Mouse (Mus musculus) heart, postnatal 25 days (tissue): ENCODE data around the gene Trim66. TPM values are rescaled to one million over a fixed set of nuclear protein-coding genes. Genes with fewer than 3 reads are reported as not detected.
A peak's percentile ranks its signal among the peaks of the same experiment; 100 is the strongest.

Source experiments
- DNase-seq: peaks from one replicate; pipeline ENCODE4 v3.0.0; 2022; ENCODE audit warnings: low spot score
- intact Hi-C: fragments of 180-260 bp; cut with DNase I; formaldehyde crosslinking; loops from one replicate; pipeline ENCODE4 v1.15.1; 2025
- total RNA-seq, 2 experiments: library from RNA; stranded (reverse); gene quantifications; 2 replicates each; pipeline ENCODE4 v1.2.3; 2021

Trim66 gene
- total RNA-seq, 2 experiments from 2014 or later, result 0.05 to 0.06 TPM

- DNase-seq, result no peak
- intact Hi-C loops, result no loop called here
These were observed 16.0 kb upstream of the Trim66 start for GRCm38 (mm10) chr7:109523741-109524441.

DNA sequence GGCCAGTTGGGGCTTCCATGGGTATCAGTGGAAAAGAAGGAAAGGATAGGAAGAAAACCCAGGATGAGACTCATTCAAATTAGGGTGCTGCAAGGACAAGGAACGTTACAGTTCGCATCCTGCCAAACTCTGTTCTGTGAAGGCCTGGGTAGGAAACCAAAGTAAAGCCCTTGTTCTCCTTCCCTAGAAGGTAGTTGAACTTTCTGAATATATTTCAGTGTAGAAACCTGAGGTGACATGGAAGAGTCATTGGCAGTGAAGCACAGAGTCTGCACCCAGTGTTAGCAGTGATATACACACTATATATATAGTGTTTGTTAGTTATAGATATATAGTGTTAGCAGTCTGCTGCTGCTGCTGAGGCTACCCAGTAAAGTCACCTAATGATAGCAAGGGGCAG is 15.4 kb upstream of the Trim66 start:
- no peak for DNase-seq
- intact Hi-C loops, result no loop called here

GRCm38 (mm10) chr7:109522084-109522483 is 14.2 kb upstream of the Trim66 start:
- DNase-seq, result no peak
- intact Hi-C loops, result no loop called here

GRCm38 (mm10) chr7:109519936-109520335 is 12.0 kb upstream of the Trim66 start:
- intact Hi-C loops, result loop anchor here (2.0 to 5.0 kb wide), 2 partner anchors 51 to 78 kb away; no protein-coding TSS in a partner anchor
- no peak for DNase-seq

DNA sequence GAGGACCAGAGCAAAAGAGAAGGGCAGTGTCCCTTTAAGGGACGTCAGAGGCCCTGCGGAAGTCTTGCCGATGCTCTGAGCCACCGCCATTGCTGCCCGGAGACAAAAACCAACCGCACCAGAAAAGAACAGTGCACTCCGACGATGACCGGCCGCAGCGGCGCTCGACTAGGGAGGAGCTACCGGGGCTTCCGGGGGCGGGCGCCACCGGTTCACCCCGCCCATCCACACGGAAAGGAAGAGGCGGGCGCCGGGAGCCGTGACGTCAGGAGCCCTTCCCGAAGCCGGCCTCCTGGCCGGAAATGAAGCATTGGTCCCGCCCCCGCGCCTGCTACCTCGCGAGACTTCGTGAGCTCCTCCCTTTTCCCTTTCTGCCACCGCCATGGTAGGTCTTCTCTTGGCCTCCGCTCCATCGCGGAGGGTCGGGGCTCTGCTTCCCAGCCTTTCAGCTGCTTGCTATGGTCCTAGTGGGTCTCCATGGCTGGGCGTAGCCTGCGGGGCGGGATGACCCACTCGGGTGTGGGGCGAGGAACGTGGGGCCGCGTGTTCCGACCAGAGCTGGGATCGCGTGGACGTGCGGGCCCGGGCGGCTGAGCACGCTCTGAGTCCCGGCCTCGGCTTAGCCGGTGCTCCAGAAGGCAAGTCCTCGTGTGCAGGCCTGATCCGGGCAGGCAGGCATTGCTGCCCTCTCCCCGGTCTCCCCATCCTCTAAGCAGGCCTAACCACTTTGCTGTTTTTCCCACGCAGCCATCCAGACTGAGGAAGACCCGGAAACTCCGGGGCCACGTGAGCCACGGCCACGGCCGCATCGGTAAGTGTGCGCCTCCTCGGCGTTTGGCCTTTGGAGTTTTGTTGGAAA is 11.1 kb upstream of the Trim66 start, which contains the start of gene Rpl27a:
Gene Rpl27a, plus strand, starts transcription at position 310 of the 859 bp plus-strand sequence.
- DNase-seq, result peak; percentile 97
- intact Hi-C loops, result loop anchor here (2.0 to 5.0 kb wide), 2 partner anchors 50 to 77 kb away; no protein-coding TSS in a partner anchor

DNA sequence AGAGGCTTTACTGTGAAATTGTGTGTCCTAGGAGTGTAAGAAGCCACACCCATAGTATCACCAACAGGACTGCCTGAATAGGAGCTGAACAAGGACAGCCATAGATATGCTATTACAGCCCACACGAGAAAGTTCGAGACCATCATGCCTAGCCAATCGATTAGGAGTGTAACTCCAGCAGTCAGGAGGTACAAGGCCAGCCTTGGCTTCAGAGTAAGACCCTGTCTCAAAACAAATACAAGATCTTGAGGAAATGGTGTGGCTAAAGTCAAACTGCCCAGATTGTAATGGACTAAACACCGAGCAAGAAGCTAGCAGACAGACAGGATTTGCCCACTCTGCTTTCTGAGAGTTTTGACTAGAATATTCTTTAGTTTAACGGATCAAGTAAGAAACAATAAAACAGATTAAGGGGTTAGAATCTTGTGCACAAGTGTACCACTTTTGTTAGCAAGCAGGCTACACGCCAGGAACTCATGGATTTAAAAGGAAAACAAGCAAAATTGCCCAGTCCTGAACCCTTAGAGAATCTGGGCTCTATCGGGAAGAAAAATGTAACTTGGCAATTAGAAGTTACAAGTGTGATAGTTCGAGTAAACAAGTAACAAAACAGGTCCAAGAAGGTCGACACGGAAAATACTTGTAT is 10.2 kb upstream of the Trim66 start:
- DNase-seq, result no peak
- intact Hi-C loops, result loop anchor here (2.0 to 5.0 kb wide), 2 partner anchors 49 to 76 kb away; no protein-coding TSS in a partner anchor

- no peak for DNase-seq
- intact Hi-C loops, result loop anchor here (5.0 kb wide), 1 partner anchor 74 kb away; no protein-coding TSS in a partner anchor
These were observed 8.6 kb upstream of the Trim66 start for GRCm38 (mm10) chr7:109516500-109516899.

DNA sequence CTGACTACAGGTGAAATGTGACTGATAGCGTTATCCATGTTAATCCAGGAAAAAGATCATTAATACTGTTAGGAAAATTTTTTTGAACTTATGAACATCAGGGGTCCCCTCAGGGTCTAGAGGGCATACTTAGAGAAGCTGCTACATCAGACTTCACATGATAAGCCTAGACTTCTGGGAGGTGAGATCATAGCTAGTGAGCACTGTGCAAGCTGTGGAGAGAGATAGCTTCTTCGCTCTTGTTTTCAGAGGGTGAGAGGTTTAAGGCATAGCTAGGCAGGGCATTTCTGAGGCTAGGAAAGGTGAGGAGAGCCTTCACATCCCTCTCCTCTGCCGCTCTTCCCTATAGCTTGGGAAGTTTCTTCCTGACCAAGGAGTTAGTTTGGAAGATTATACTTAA is 3.9 kb upstream of the Trim66 start:
- intact Hi-C loops, result no loop called here
- no peak for DNase-seq

DNA sequence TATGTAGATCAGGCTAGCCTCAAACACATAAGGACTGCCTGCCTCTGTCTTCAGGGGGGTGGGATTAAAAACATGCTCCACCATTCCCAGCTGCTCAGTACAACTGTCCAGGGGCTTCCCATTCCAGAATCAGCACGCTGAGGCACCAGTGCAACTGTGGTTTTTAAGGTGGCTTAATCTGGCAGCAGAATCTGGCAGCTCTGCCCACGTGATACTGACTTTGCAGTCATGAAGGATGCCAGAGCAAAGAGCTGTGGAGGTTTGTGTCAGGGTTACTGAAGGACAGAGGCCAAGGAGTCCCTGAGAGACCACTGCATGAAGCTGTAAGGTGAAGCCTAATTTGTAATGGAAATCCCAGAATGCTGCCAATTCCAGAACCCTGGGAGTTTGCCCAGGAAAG is 2.9 kb upstream of the Trim66 start:
- intact Hi-C loops, result no loop called here
- DNase-seq, result no peak

GRCm38 (mm10) chr7:109507572-109507971 is 362 bp downstream of the Trim66 start:
- intact Hi-C loops, result no loop called here
- DNase-seq, result no peak

DNA sequence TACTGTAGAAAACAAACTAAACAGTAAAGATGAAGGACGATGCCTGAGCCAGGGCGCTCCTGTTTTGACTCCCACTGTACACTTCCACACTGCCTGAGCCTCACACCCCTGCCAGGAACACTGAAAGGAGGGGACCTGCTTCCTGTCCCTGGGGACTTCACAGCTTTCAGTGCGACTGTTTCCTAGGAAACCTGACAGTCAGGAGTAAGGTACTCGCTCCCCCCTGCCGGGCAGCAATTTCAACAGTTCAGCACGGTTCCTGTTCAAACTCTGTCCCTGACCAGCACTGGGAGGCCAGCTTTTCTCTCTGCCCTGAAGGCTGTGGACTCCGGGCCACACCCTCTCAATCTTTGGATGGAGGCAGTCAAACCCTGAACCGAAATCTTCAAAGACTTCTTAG is 815 bp downstream of the Trim66 start:
- intact Hi-C loops, result no loop called here
- no peak for DNase-seq

GRCm38 (mm10) chr7:109497507-109497906 is 10.4 kb downstream of the Trim66 start:
- intact Hi-C loops, result no loop called here
- no peak for DNase-seq

DNA sequence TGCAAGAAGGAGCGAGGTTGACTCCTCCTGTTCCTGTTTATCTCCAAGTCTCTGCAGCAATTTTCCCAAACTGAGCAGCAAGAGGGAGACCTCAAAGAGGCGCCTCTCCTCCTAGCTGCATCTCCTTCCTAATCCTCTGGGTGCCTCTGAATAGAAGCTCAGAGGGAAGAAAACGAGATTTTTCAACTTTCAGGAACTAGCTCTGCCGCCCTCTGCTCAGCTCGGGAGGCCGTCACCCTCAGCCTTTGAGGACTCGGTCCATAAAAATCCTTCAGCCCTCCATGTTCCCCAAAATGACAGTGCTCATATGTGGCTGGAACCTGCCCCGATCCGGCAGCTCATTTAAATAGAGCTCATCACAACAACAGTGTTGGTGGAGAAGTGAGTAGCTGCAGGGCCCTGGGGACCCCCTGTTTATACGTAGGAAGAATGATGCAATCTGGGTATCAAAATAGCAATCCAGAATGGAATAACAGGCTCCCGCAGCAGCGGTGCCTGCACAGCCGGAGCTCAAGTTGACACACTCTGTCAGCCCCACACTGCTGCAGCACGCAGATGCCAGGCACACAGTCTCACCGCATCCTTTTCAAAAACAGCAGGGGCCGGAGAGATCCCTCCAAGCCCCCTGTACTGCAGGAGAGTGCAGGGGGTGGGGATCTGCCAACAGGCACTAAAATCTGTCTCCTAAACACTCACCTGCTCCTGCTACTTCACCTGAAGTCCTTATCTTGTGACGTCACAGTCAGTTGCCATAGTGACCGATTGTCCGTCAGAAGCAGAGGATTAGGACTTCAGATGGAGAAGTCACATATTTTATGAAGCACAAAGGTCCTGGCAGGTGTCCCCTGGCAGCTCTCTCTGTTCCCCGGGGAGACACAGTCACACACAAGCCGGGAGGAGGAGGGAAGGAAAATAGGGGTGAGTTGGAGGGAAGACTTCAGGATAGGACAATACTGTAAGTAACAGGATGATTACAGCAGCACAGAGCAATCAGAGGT is 14.3 kb downstream of the Trim66 start:
- intact Hi-C loops, result no loop called here
- DNase-seq, result no peak

- intact Hi-C loops, result no loop called here
- no peak for DNase-seq
These were observed 15.2 kb downstream of the Trim66 start for GRCm38 (mm10) chr7:109492616-109493318.

- intact Hi-C loops, result no loop called here
These were observed 23.7 kb downstream of the Trim66 start for GRCm38 (mm10) chr7:109484221-109484620.

DNA sequence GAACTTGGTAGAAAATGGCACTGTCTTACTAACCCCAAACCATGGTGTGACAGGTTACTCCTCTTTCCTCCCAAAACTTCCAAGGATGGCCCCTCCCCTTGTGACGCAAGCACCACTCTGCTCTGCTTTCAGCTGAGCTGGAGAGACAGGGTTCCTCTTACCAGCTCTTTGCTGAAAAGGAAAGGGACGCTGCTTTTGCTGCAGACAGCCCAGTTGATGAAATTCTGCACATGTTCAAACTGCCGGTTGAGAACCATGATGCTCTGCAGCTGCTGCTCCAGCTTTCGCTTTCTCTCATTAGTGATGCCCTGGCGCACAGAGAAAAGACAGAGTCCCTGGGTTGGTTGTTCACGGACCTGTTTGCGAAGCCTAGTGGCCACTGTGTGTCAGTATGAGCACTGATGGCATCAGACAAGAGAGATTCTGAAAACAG is 27.2 kb downstream of the Trim66 start:
- no peak for DNase-seq
- intact Hi-C loops, result no loop called here

More at GRCm38 (mm10) chr7:109484221-109484620, 23.7 kb downstream of the Trim66 start:
- DNase-seq, result no peak

DNA sequence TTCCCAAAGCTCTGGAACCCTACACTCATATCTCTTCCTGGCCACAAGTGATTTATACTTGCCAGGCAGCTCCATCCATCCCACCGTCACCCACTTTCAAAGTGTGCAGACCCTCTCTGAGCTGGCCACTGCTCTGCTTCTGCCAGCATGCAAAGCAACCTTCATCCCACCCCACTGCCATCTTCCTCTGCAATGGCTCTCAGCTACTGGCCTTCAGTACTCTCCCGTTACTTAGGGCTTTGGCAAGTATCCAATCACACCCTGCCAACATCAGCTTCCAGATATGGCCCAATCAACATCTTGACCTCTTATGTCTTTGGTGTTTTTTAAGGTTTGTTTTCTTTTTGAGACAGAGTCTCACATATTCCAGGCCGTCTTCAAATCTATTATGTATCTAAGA is 30.0 kb downstream of the Trim66 start:
- DNase-seq, result no peak
- intact Hi-C loops, result no loop called here

- intact Hi-C loops, result no loop called here
- DNase-seq, result no peak
These were observed 37.2 kb downstream of the Trim66 start for GRCm38 (mm10) chr7:109470700-109471099.
